Mouse (Mus musculus) frontal cortex, postnatal 10 days (tissue): ENCODE measurements around the gene Tcstv3.
"Not testable (repeated sequence)": the region's sequence is repeated elsewhere in the genome, so short reads cannot be mapped to it uniquely, and the experiment has no call there.

Experiments
- DNase-seq, 2 experiments: peaks; one replicate each; pipeline ENCODE4 v3.0.0; 2022; ENCODE audit warnings: low spot score in 2 of 2, mixed read lengths in 1 of 2

Tcstv3 gene

GRCm38 (mm10) chr13:120316578-120316977 is at the start of gene Tcstv3:
Tcstv3 (plus strand) TSS chr13:120316878.
- DNase-seq, result not testable (repeated sequence)

DNA sequence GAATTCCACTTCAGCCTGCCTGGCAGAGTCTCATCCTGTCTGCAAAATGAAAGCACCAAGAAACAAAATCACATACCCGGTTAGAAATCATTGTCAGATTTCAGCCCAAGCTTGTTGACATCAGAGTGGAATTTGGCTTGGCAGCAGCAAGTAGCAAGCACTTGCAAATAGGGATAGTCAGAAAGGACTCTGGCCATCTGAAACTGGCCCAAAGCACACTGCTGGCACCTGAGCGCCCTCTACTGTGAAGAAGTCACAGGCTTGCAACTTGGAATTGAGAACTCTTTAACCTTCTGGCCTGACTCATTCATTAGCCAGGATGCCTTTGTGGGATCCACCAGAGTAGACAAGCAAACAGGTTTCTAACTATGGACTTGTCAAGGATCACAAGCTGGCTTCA is 38.8 kb upstream of the Tcstv3 start:
- DNase-seq, result not testable (repeated sequence)

- no peak for DNase-seq
Observed at GRCm38 (mm10) chr13:120278784-120279183, 37.9 kb upstream of the Tcstv3 start.

DNA sequence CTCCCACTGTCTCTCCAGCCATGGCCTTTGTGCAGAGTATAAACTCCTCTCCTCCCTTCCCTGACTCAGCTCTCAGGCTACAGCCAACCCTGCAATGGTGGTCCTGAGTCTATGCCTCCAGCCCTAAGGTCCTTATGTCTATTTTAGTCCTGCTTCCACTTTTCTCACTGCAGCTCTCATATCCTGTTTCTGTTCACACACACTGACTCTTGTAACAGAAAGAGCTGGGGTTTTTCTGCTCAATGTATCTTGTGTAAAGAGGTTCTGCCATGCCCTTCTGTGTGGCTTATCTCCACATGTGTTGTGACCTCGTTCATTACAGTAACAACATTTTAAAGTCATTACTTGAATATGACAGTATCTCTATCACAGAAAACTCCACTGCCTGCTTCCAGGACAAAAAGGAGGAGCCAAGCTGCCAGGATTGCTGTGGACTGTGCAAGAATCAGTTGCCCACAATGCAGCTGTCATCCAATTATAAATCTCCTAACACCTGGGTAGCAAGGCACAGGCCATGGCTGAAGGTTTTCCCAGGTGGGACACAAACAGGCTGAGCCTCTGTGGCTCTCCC is 17.3 kb upstream of the Tcstv3 start:
- DNase-seq, result no peak

- DNase-seq, result no peak
Observed at GRCm38 (mm10) chr13:120299991-120300442, 16.7 kb upstream of the Tcstv3 start, which contains the start of gene BC147527. BC147527 (plus strand) TSS chr13:120300392.

DNA sequence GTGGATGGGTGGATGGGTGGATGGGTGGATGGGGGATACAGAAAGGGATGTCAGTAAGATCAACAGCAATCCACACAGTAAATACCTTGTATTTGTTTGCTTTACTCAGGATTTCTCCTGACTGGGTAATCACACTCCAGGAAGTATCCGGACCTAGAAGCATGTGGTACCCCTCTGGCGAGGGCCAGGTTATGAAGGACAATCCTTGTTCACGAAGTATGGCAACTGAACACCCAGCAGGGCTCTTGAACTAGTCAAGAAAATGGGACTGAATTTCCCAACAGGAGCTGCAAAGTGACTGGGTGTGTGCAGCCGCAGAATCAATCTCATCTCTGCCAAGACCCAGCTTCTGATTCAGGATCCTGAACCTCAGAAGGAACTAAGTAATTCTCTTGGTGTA is 15.8 kb upstream of the Tcstv3 start:
- DNase-seq, result no peak

DNA sequence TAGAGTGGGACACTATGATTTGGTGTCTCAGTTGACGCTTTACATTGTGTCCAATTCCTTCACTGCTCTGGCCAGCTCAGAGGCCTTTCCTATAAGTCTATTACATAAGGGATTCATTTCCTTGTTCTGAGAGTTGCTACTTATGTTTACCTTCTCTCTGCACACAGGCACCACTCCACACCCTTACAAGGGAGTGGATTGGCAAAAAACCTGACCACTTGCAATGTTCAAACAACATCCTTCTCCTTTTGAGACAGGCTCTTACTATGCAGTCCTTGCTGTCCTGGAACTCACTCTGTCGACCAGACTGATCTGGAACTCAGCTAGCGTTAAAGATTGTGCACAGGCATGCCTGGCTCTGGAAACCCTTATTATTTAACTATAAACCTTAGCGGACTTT is 5.9 kb upstream of the Tcstv3 start:
- no peak for DNase-seq

- no peak for DNase-seq
Observed at GRCm38 (mm10) chr13:120313584-120313983, 3.1 kb upstream of the Tcstv3 start.

DNA sequence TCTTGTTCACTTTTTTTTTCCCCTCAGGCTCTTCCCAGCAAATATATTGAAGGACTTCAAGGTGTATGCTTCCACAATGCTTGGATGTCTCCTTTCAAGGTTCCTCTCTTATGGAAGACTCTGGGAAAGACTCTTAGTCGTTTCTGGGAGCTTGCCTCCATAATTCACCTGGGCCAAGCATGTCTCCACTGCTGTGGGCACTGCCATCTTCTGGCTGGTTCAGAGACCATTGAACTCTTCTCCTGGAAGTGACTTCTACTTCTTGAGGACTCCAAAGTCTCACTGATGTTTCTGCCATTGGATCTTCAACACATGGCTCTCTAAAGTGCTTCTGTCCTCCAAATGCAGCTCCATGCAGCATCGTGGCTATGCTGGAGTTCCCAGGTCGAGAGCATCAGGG is 3.5 kb downstream of the Tcstv3 start:
- no peak for DNase-seq

DNA sequence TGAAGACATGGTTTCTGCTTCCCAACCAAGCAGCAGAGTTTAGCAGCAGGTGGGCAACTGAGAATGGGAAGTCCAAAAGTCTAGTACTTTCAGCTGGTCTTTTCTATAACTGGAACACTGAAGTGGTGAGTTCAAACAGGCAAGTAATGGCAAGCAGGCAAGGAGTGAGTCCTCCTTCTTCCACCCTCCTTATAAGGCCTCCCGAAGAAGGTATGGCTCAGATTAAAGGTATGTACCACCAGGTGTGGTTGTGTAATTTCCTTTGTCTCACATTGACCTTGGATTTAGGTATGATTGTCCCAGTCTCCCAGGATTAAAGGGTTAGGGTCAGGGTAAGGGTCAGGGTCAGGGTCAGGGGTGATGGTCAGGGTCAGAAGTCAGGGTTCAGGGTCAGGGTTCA is 4.0 kb downstream of the Tcstv3 start:
- no peak for DNase-seq
